Mouse (Mus musculus) liver, embryonic 14.5 days (tissue): Measurements from ENCODE around the gene Hist1h4c.

Experiments used
- CTCF ChIP-seq: IDR thresholded peaks from 2 replicates; pipeline ENCODE4 v1.5.1; 2016; ENCODE audit warnings: antibody characterized with exemption, low read depth, control low read depth
- EP300 ChIP-seq: IDR thresholded peaks from 2 replicates; pipeline ENCODE4 v1.6.1; 2016; ENCODE audit warnings: antibody characterized with exemption, low read depth

- TF ChIP-seq CTCF (peak; percentile 25; the same call in 1 of the 2 replicates), EP300 (peak; percentile 91)
These were observed at the start of gene Hist1h4c for GRCm38 (mm10) chr13:23698300-23698693.
